Mouse (Mus musculus): Measurements from ENCODE around the gene Pik3c2g. TPM values are rescaled to one million over a fixed set of nuclear protein-coding genes. Genes with fewer than 3 reads are reported as not detected.
"Not testable (repeated sequence)": the region's sequence is repeated elsewhere in the genome, so short reads cannot be mapped to it uniquely, and the experiment has no call there.

The Pik3c2g gene
- polyA plus RNA-seq, 1 experiment from 2014 or later, result 0.30 TPM

GRCm38 (mm10) chr6:139907138-139907537, 320.1 kb downstream of the Pik3c2g start:
- no peaks in the 10 kb centered on the region for H3K27me3 ChIP-seq (ENCODE audit: control insufficient read depth, insufficient read depth, low read length)
- H3K9me3 ChIP-seq (ENCODE audit: control insufficient read depth, low read length), result no peaks in the 10 kb centered on the region
- H3K9ac ChIP-seq (ENCODE audit: low read depth, low read length), result no peak overlapping the region
- no peak overlapping the region for H3K27ac ChIP-seq (ENCODE audit: low read depth, low read length)
- no peaks in the 10 kb centered on the region for H3K36me3 ChIP-seq (ENCODE audit: control insufficient read depth, insufficient read depth, low read length)
- no peaks in the 10 kb centered on the region for H3K4me1 ChIP-seq (ENCODE audit: control insufficient read depth, insufficient read depth, low read length)
- ATAC-seq (ENCODE audit: low FRiP score, low TSS enrichment), result no peak
- H3K4me3 ChIP-seq (ENCODE audit: low read length), result no peak overlapping the region
- 59% methylated on average over 4 of the region's 4 CpGs for WGBS
- no peak overlapping the region for H3K4me2 ChIP-seq (replicated peaks; ENCODE audit: low read depth, low read length)

- peak; percentile 49; the same call in 1 of the 2 replicates for ATAC-seq (ENCODE audit: low FRiP score, low TSS enrichment)
- no peak overlapping the region for H3K4me3 ChIP-seq (ENCODE audit: low read length)
- WGBS, result 52% methylated on average over 12 of the region's 12 CpGs
- H3K4me2 ChIP-seq (replicated peaks; ENCODE audit: low read depth, low read length), result no peak overlapping the region; the same call in 1 of the 2 replicates
- H3K9me3 ChIP-seq (ENCODE audit: control insufficient read depth, low read length), result no peaks in the 10 kb centered on the region
- H3K9ac ChIP-seq (ENCODE audit: low read depth, low read length), result no peak overlapping the region
- no peaks in the 10 kb centered on the region for H3K36me3 ChIP-seq (ENCODE audit: control insufficient read depth, insufficient read depth, low read length)
- H3K27me3 ChIP-seq (ENCODE audit: control insufficient read depth, insufficient read depth, low read length), result no peaks in the 10 kb centered on the region
- no peak overlapping the region for H3K27ac ChIP-seq (ENCODE audit: low read depth, low read length)
- no peaks in the 10 kb centered on the region for H3K4me1 ChIP-seq (ENCODE audit: control insufficient read depth, insufficient read depth, low read length)
Measured at GRCm38 (mm10) chr6:139908997-139909669, 322.1 kb downstream of the Pik3c2g start.

- Histone ChIP-seq H3K4me2 (replicated peaks; ENCODE audit: low read depth, low read length) (no peak overlapping the region), H3K4me1 (ENCODE audit: control insufficient read depth, insufficient read depth, low read length) (no peaks in the 10 kb centered on the region), H3K27ac (ENCODE audit: low read depth, low read length) (no peak overlapping the region), H3K27me3 (ENCODE audit: control insufficient read depth, insufficient read depth, low read length) (no peaks in the 10 kb centered on the region), H3K36me3 (ENCODE audit: control insufficient read depth, insufficient read depth, low read length) (no peaks in the 10 kb centered on the region), H3K4me3 (ENCODE audit: low read length) (no peak overlapping the region), H3K9ac (ENCODE audit: low read depth, low read length) (no peak overlapping the region), H3K9me3 (ENCODE audit: control insufficient read depth, low read length) (no peaks in the 10 kb centered on the region)
- no peak for ATAC-seq (ENCODE audit: low FRiP score, low TSS enrichment)
- WGBS, result 86% methylated on average over 5 of the region's 5 CpGs
Measured at GRCm38 (mm10) chr6:139928766-139929165, 341.7 kb downstream of the Pik3c2g start.

- Histone ChIP-seq H3K9ac (ENCODE audit: low read depth, low read length) (no peak overlapping the region), H3K4me3 (ENCODE audit: low read length) (no peak overlapping the region), H3K36me3 (ENCODE audit: control insufficient read depth, insufficient read depth, low read length) (no peaks in the 10 kb centered on the region), H3K4me1 (ENCODE audit: control insufficient read depth, insufficient read depth, low read length) (no peaks in the 10 kb centered on the region), H3K9me3 (ENCODE audit: control insufficient read depth, low read length) (no peaks in the 10 kb centered on the region), H3K27me3 (ENCODE audit: control insufficient read depth, insufficient read depth, low read length) (no peaks in the 10 kb centered on the region), H3K27ac (ENCODE audit: low read depth, low read length) (no peak overlapping the region), H3K4me2 (replicated peaks; ENCODE audit: low read depth, low read length) (no peak overlapping the region)
- ATAC-seq (ENCODE audit: low FRiP score, low TSS enrichment), result no peak
- 61% methylated on average over 2 of the region's 2 CpGs for WGBS
Measured at GRCm38 (mm10) chr6:139934861-139935260, 347.8 kb downstream of the Pik3c2g start.

- H3K9ac ChIP-seq (ENCODE audit: low read depth, low read length); H3K27ac ChIP-seq (ENCODE audit: low read depth, low read length); H3K27me3 ChIP-seq (ENCODE audit: control insufficient read depth, insufficient read depth, low read length); H3K4me1 ChIP-seq (ENCODE audit: control insufficient read depth, insufficient read depth, low read length); H3K4me2 ChIP-seq (replicated peaks; ENCODE audit: low read depth, low read length); H3K4me3 ChIP-seq (ENCODE audit: low read length); H3K9me3 ChIP-seq (ENCODE audit: control insufficient read depth, low read length); ATAC-seq (ENCODE audit: low FRiP score, low TSS enrichment); H3K36me3 ChIP-seq (ENCODE audit: control insufficient read depth, insufficient read depth, low read length): not testable (repeated sequence)
- 87% methylated on average over 4 of the region's 4 CpGs for WGBS
Measured at GRCm38 (mm10) chr6:139937581-139937980, 350.6 kb downstream of the Pik3c2g start.

- Histone ChIP-seq H3K36me3 (ENCODE audit: control insufficient read depth, insufficient read depth, low read length) (no peaks in the 10 kb centered on the region), H3K27ac (ENCODE audit: low read depth, low read length) (no peak overlapping the region), H3K27me3 (ENCODE audit: control insufficient read depth, insufficient read depth, low read length) (no peaks in the 10 kb centered on the region), H3K4me2 (replicated peaks; ENCODE audit: low read depth, low read length) (no peak overlapping the region), H3K9me3 (ENCODE audit: control insufficient read depth, low read length) (no peaks in the 10 kb centered on the region), H3K9ac (ENCODE audit: low read depth, low read length) (no peak overlapping the region), H3K4me3 (ENCODE audit: low read length) (no peak overlapping the region), H3K4me1 (ENCODE audit: control insufficient read depth, insufficient read depth, low read length) (no peaks in the 10 kb centered on the region)
- peak; percentile 43; the same call in 1 of the 2 replicates for ATAC-seq (ENCODE audit: low FRiP score, low TSS enrichment)
- whole genome bisulfite sequencing, result 76% methylated on average over 8 of the region's 8 CpGs
Measured at GRCm38 (mm10) chr6:139947106-139947879, 360.3 kb downstream of the Pik3c2g start.

GRCm38 (mm10) chr6:139953596-139953995, 366.6 kb downstream of the Pik3c2g start:
- Histone ChIP-seq H3K9ac (ENCODE audit: low read depth, low read length) (no peak overlapping the region), H3K27ac (ENCODE audit: low read depth, low read length) (no peak overlapping the region), H3K4me1 (ENCODE audit: control insufficient read depth, insufficient read depth, low read length) (no peaks in the 10 kb centered on the region), H3K27me3 (ENCODE audit: control insufficient read depth, insufficient read depth, low read length) (no peaks in the 10 kb centered on the region), H3K4me2 (replicated peaks; ENCODE audit: low read depth, low read length) (no peak overlapping the region), H3K36me3 (ENCODE audit: control insufficient read depth, insufficient read depth, low read length) (no peaks in the 10 kb centered on the region), H3K4me3 (ENCODE audit: low read length) (no peak overlapping the region), H3K9me3 (ENCODE audit: control insufficient read depth, low read length) (no peaks in the 10 kb centered on the region)
- no peak for ATAC-seq (ENCODE audit: low FRiP score, low TSS enrichment)
- WGBS, result 78% methylated on average over 12 of the region's 12 CpGs

GRCm38 (mm10) chr6:139957531-139958241, 370.7 kb downstream of the Pik3c2g start:
- no peaks in the 10 kb centered on the region for H3K36me3 ChIP-seq (ENCODE audit: control insufficient read depth, insufficient read depth, low read length)
- ATAC-seq (ENCODE audit: low FRiP score, low TSS enrichment), result no peak
- no peak overlapping the region for H3K27ac ChIP-seq (ENCODE audit: low read depth, low read length)
- H3K4me1 ChIP-seq (ENCODE audit: control insufficient read depth, insufficient read depth, low read length), result no peaks in the 10 kb centered on the region
- no peak overlapping the region for H3K4me3 ChIP-seq (ENCODE audit: low read length)
- no peaks in the 10 kb centered on the region for H3K9me3 ChIP-seq (ENCODE audit: control insufficient read depth, low read length)
- no peaks in the 10 kb centered on the region for H3K27me3 ChIP-seq (ENCODE audit: control insufficient read depth, insufficient read depth, low read length)
- no peak overlapping the region for H3K9ac ChIP-seq (ENCODE audit: low read depth, low read length)
- no peak overlapping the region for H3K4me2 ChIP-seq (replicated peaks; ENCODE audit: low read depth, low read length)
- 59% methylated on average over 7 of the region's 7 CpGs for WGBS

- H3K27me3 ChIP-seq (ENCODE audit: control insufficient read depth, insufficient read depth, low read length), result no peaks in the 10 kb centered on the region
- 78% methylated on average over 3 of the region's 3 CpGs for WGBS
Measured at GRCm38 (mm10) chr6:139963775-139964174, 376.8 kb downstream of the Pik3c2g start.

More at GRCm38 (mm10) chr6:139963775-139964174, 376.8 kb downstream of the Pik3c2g start:
- no peak overlapping the region for H3K27ac ChIP-seq (ENCODE audit: low read depth, low read length)
- H3K9me3 ChIP-seq (ENCODE audit: control insufficient read depth, low read length), result no peaks in the 10 kb centered on the region
- H3K4me2 ChIP-seq (replicated peaks; ENCODE audit: low read depth, low read length), result no peak overlapping the region
- H3K4me1 ChIP-seq (ENCODE audit: control insufficient read depth, insufficient read depth, low read length), result no peaks in the 10 kb centered on the region
- ATAC-seq (ENCODE audit: low FRiP score, low TSS enrichment), result no peak
- no peak overlapping the region for H3K9ac ChIP-seq (ENCODE audit: low read depth, low read length)
- no peak overlapping the region for H3K4me3 ChIP-seq (ENCODE audit: low read length)
- no peaks in the 10 kb centered on the region for H3K36me3 ChIP-seq (ENCODE audit: control insufficient read depth, insufficient read depth, low read length)

Measured in kidney, embryonic 14.5 days (tissue).